Mouse (Mus musculus) neural tube, embryonic 14.5 days (tissue): Measurements from ENCODE around the gene Pomt1. TPM values are rescaled to one million over a fixed set of nuclear protein-coding genes. Genes with fewer than 3 reads are reported as not detected.

Experiments used
- ATAC-seq: fragments of 200-750 bp; cut with Nextera tagmentation; 2 replicates; pipeline ENCODE4 v1.8.0; 2017; ENCODE audit warnings: low read depth, mild to moderate bottlenecking, moderate TSS enrichment, moderate library complexity
- H3K27ac ChIP-seq: fragments of 300-500 bp; sonication (generic); 2 replicates; pipeline ENCODE4 v1.5.1; 2014; ENCODE audit warnings: low read depth, mild to moderate bottlenecking, control low read depth, low read length, moderate library complexity, mixed read lengths
- H3K27me3 ChIP-seq: fragments of 300-500 bp; sonication (generic); 2 replicates; pipeline ENCODE4 v1.6.1; 2014; ENCODE audit warnings: low read length; ENCODE audit not compliant: control insufficient read depth, insufficient read depth
- H3K36me3 ChIP-seq: fragments of 300-500 bp; sonication (generic); 2 replicates; pipeline ENCODE4 v1.6.1; 2014; ENCODE audit warnings: low read length, mixed read lengths; ENCODE audit not compliant: control insufficient read depth, insufficient read depth
- H3K4me1 ChIP-seq: fragments of 300-500 bp; sonication (generic); 2 replicates; pipeline ENCODE4 v1.6.1; 2014; ENCODE audit warnings: low read length; ENCODE audit not compliant: control insufficient read depth, insufficient read depth
- H3K4me2 ChIP-seq: fragments of 300-500 bp; sonication (generic); 2 replicates; pipeline ENCODE4 v1.6.1; 2014; ENCODE audit warnings: mild to moderate bottlenecking, low read depth, low read length, control low read depth
- H3K4me3 ChIP-seq: fragments of 300-500 bp; sonication (generic); 2 replicates; pipeline ENCODE4 v1.5.1; 2014; ENCODE audit warnings: low read depth, low read length, control low read depth, mixed read lengths
- H3K9ac ChIP-seq: fragments of 300-500 bp; sonication (generic); replicated peaks from 2 replicates; pipeline ENCODE4 v1.6.1; 2014; ENCODE audit warnings: low read depth, mild to moderate bottlenecking, control low read depth, low read length, mixed read lengths
- H3K9me3 ChIP-seq: fragments of 300-500 bp; sonication (generic); 2 replicates; pipeline ENCODE4 v1.6.1; 2016; ENCODE audit warnings: low read length; ENCODE audit not compliant: control insufficient read depth
- WGBS: fragments of 180-500 bp; shearing (Covaris S2); extraction: QIAGEN DNeasy Blood & Tissue Kit; methylation state at CpG from one replicate; pipeline ENCODE4 v1.1.7; 2014; 5-methylcytosine and 5-hydroxymethylcytosine counted together
- polyA plus RNA-seq: library from polyadenylated mRNA; unstranded; fragments of >200 nt; fragmentation: Nextera tagmentation; extraction: Ambion mirVana; gene quantifications from 2 replicates; pipeline ENCODE4 v1.2.1, GENCODE M21; 2014

Pomt1 gene
- polyA plus RNA-seq, 1 experiment from 2014 or later = 30.4 TPM

- Histone ChIP-seq H3K27ac (peak overlapping the region; percentile 39; the same call in 1 of the 2 replicates), H3K4me1 (no peaks in the 10 kb centered on the region), H3K27me3 (no peaks in the 10 kb centered on the region), H3K4me2 (no peak overlapping the region), H3K9ac (no peak overlapping the region), H3K36me3 (peaks cover 83% of the 10 kb centered on the region), H3K9me3 (no peaks in the 10 kb centered on the region), H3K4me3 (no peak overlapping the region)
- 89% methylated on average over 11 of the region's 11 CpGs for WGBS
- ATAC-seq = no peak
Measured at GRCm38 (mm10) chr2:32200712-32201111, 35.7 kb upstream of the Pomt1 start.

GRCm38 (mm10) chr2:32201527-32201926, 34.9 kb upstream of the Pomt1 start:
- Histone ChIP-seq H3K9ac (no peak overlapping the region), H3K36me3 (peaks cover 85% of the 10 kb centered on the region), H3K4me2 (no peak overlapping the region), H3K9me3 (no peaks in the 10 kb centered on the region), H3K27me3 (no peaks in the 10 kb centered on the region), H3K4me3 (no peak overlapping the region), H3K27ac (no peak overlapping the region), H3K4me1 (no peaks in the 10 kb centered on the region)
- whole genome bisulfite sequencing = 65% methylated on average over 7 of the region's 7 CpGs
- peak; percentile 73; the same call in 1 of the 2 replicates for ATAC-seq

- ATAC-seq = no peak
Measured at GRCm38 (mm10) chr2:32203853-32204252, 32.5 kb upstream of the Pomt1 start.

GRCm38 (mm10) chr2:32207682-32208081, 28.7 kb upstream of the Pomt1 start:
- Histone ChIP-seq H3K27me3 (no peaks in the 10 kb centered on the region), H3K27ac (no peak overlapping the region), H3K4me2 (no peak overlapping the region), H3K36me3 (peaks cover 89% of the 10 kb centered on the region), H3K9ac (no peak overlapping the region), H3K4me1 (no peaks in the 10 kb centered on the region), H3K9me3 (no peaks in the 10 kb centered on the region), H3K4me3 (no peak overlapping the region)
- ATAC-seq = no peak
- 100% methylated on average over 1 of the region's 1 CpGs for WGBS

More at GRCm38 (mm10) chr2:32203853-32204252, 32.5 kb upstream of the Pomt1 start:
- Histone ChIP-seq H3K27me3 (no peaks in the 10 kb centered on the region), H3K4me1 (no peaks in the 10 kb centered on the region), H3K27ac (no peak overlapping the region), H3K9ac (no peak overlapping the region), H3K4me3 (no peak overlapping the region), H3K9me3 (no peaks in the 10 kb centered on the region), H3K4me2 (no peak overlapping the region), H3K36me3 (peaks cover 88% of the 10 kb centered on the region)
- WGBS = 94% methylated on average over 13 of the region's 13 CpGs

- no peak overlapping the region for H3K9ac ChIP-seq
- 92% methylated on average over 8 of the region's 8 CpGs for WGBS
- H3K36me3 ChIP-seq = peaks cover 97% of the 10 kb centered on the region
- H3K27ac ChIP-seq = no peak overlapping the region
- H3K9me3 ChIP-seq = no peaks in the 10 kb centered on the region
- no peak overlapping the region for H3K4me3 ChIP-seq
- H3K4me1 ChIP-seq = no peaks in the 10 kb centered on the region
- no peak for ATAC-seq
- H3K27me3 ChIP-seq = no peaks in the 10 kb centered on the region
- no peak overlapping the region for H3K4me2 ChIP-seq
Measured at GRCm38 (mm10) chr2:32211689-32212088, 24.7 kb upstream of the Pomt1 start.

GRCm38 (mm10) chr2:32213000-32213399, 23.4 kb upstream of the Pomt1 start:
- H3K9ac ChIP-seq = no peak overlapping the region
- H3K27ac ChIP-seq = 0 out of 2 replicates have a peak overlapping the region, but pooled peaks have one; percentile 10
- no peaks in the 10 kb centered on the region for H3K27me3 ChIP-seq
- H3K4me1 ChIP-seq = no peaks in the 10 kb centered on the region
- peaks cover 97% of the 10 kb centered on the region for H3K36me3 ChIP-seq
- no peaks in the 10 kb centered on the region for H3K9me3 ChIP-seq
- no peak overlapping the region for H3K4me2 ChIP-seq
- 61% methylated on average over 10 of the region's 10 CpGs for WGBS
- no peak overlapping the region for H3K4me3 ChIP-seq
- no peak for ATAC-seq

- no peaks in the 10 kb centered on the region for H3K27me3 ChIP-seq
- ATAC-seq = no peak
- WGBS = 91% methylated on average over 10 of the region's 10 CpGs
Measured at GRCm38 (mm10) chr2:32215576-32215975, 20.8 kb upstream of the Pomt1 start.

GRCm38 (mm10) chr2:32216506-32216905, 19.9 kb upstream of the Pomt1 start:
- Histone ChIP-seq H3K4me3 (no peak overlapping the region), H3K4me2 (no peak overlapping the region), H3K9ac (no peak overlapping the region), H3K27me3 (no peaks in the 10 kb centered on the region), H3K9me3 (no peaks in the 10 kb centered on the region), H3K4me1 (no peaks in the 10 kb centered on the region), H3K36me3 (peaks cover 99% of the 10 kb centered on the region), H3K27ac (no peak overlapping the region)
- no peak for ATAC-seq
- 91% methylated on average over 10 of the region's 10 CpGs for whole genome bisulfite sequencing

More at GRCm38 (mm10) chr2:32215576-32215975, 20.8 kb upstream of the Pomt1 start:
- Histone ChIP-seq H3K4me1 (no peaks in the 10 kb centered on the region), H3K36me3 (peaks cover 97% of the 10 kb centered on the region), H3K4me2 (no peak overlapping the region), H3K9ac (no peak overlapping the region), H3K4me3 (no peak overlapping the region), H3K27ac (no peak overlapping the region), H3K9me3 (no peaks in the 10 kb centered on the region)

GRCm38 (mm10) chr2:32217656-32218055, 18.7 kb upstream of the Pomt1 start:
- no peaks in the 10 kb centered on the region for H3K9me3 ChIP-seq
- H3K9ac ChIP-seq = no peak overlapping the region
- no peak for ATAC-seq
- peaks cover 99% of the 10 kb centered on the region for H3K36me3 ChIP-seq
- WGBS = 89% methylated on average over 8 of the region's 8 CpGs
- H3K4me1 ChIP-seq = no peaks in the 10 kb centered on the region
- no peak overlapping the region for H3K27ac ChIP-seq
- no peak overlapping the region for H3K4me2 ChIP-seq
- H3K27me3 ChIP-seq = no peaks in the 10 kb centered on the region
- no peak overlapping the region for H3K4me3 ChIP-seq
